Mouse (Mus musculus): ENCODE results near the gene Phf23. TPM values are rescaled to one million over a fixed set of nuclear protein-coding genes. Genes with fewer than 3 reads are reported as not detected.

The Phf23 gene
- polyA plus RNA-seq, 1 experiment from 2014 or later = 82.2 TPM

GRCm38 (mm10) chr11:70018131-70018990, 22.8 kb downstream of the Phf23 start:
- no peaks in the 10 kb centered on the region for H3K27me3 ChIP-seq
- peak overlapping the region; percentile 92 for H3K9ac ChIP-seq (replicated peaks)
- ATAC-seq = no peak
- under 1% methylated on average over 25 of the region's 25 CpGs for WGBS
- peak overlapping the region; percentile 91 for H3K4me2 ChIP-seq (replicated peaks)
- peak overlapping the region; percentile 78 for H3K4me3 ChIP-seq (replicated peaks)
- no peaks in the 10 kb centered on the region for H3K9me3 ChIP-seq
- H3K36me3 ChIP-seq = peaks cover 3% of the 10 kb centered on the region
- peak overlapping the region; percentile 97 for H3K27ac ChIP-seq
- H3K4me1 ChIP-seq (replicated peaks) = peaks cover 71% of the 10 kb centered on the region

GRCm38 (mm10) chr11:70019495-70020021, 24.0 kb downstream of the Phf23 start:
- Histone ChIP-seq H3K4me3 (replicated peaks) (peak overlapping the region; percentile 78), H3K9me3 (no peaks in the 10 kb centered on the region), H3K4me1 (replicated peaks) (peaks cover 76% of the 10 kb centered on the region), H3K27me3 (no peaks in the 10 kb centered on the region), H3K27ac (peak overlapping the region; percentile 97), H3K9ac (replicated peaks) (peak overlapping the region; percentile 92), H3K36me3 (no peaks in the 10 kb centered on the region), H3K4me2 (replicated peaks) (peak overlapping the region; percentile 91)
- ATAC-seq = no peak
- 9% methylated on average over 2 of the region's 2 CpGs for WGBS

GRCm38 (mm10) chr11:70020022-70020631, 24.6 kb downstream of the Phf23 start:
- Histone ChIP-seq H3K36me3 (no peaks in the 10 kb centered on the region), H3K9me3 (no peaks in the 10 kb centered on the region), H3K4me1 (replicated peaks) (peaks cover 77% of the 10 kb centered on the region), H3K9ac (replicated peaks) (peak overlapping the region; percentile 92), H3K27ac (peak overlapping the region; percentile 97), H3K4me2 (replicated peaks) (peak overlapping the region; percentile 91), H3K27me3 (no peaks in the 10 kb centered on the region), H3K4me3 (replicated peaks) (peak overlapping the region; percentile 78)
- no peak for ATAC-seq
- WGBS = 15% methylated on average over 8 of the region's 8 CpGs

- H3K36me3 ChIP-seq = no peaks in the 10 kb centered on the region
- peak overlapping the region; percentile 92 for H3K9ac ChIP-seq (replicated peaks)
- H3K27ac ChIP-seq = peak overlapping the region; percentile 97
- H3K4me1 ChIP-seq (replicated peaks) = peaks cover 78% of the 10 kb centered on the region
- H3K4me2 ChIP-seq (replicated peaks) = peak overlapping the region; percentile 91
- peak; percentile 85 for ATAC-seq
- WGBS = 0% methylated on average over 8 of the region's 8 CpGs
- H3K4me3 ChIP-seq (replicated peaks) = peak overlapping the region; percentile 78
- no peaks in the 10 kb centered on the region for H3K9me3 ChIP-seq
- no peaks in the 10 kb centered on the region for H3K27me3 ChIP-seq
Measured at GRCm38 (mm10) chr11:70020731-70021263, 25.2 kb downstream of the Phf23 start.

GRCm38 (mm10) chr11:70021264-70022132, 25.9 kb downstream of the Phf23 start:
- under 1% methylated on average over 40 of the region's 40 CpGs for WGBS
- H3K4me3 ChIP-seq (replicated peaks) = peak overlapping the region; percentile 78

GRCm38 (mm10) chr11:70023481-70024150, 28.0 kb downstream of the Phf23 start:
- Histone ChIP-seq H3K4me2 (replicated peaks) (peak overlapping the region; percentile 59), H3K9me3 (no peaks in the 10 kb centered on the region), H3K4me1 (replicated peaks) (peaks cover 89% of the 10 kb centered on the region), H3K27me3 (no peaks in the 10 kb centered on the region), H3K4me3 (replicated peaks) (peak overlapping the region; percentile 40), H3K9ac (replicated peaks) (peak overlapping the region; percentile 52), H3K36me3 (no peaks in the 10 kb centered on the region), H3K27ac (peak overlapping the region; percentile 69)
- 6% methylated on average over 19 of the region's 29 CpGs for WGBS
- ATAC-seq = no peak

More at GRCm38 (mm10) chr11:70021264-70022132, 25.9 kb downstream of the Phf23 start:
- no peaks in the 10 kb centered on the region for H3K9me3 ChIP-seq
- H3K9ac ChIP-seq (replicated peaks) = peak overlapping the region; percentile 92
- peak; percentile 58 for ATAC-seq
- H3K4me2 ChIP-seq (replicated peaks) = peak overlapping the region; percentile 91
- peaks cover 85% of the 10 kb centered on the region for H3K4me1 ChIP-seq (replicated peaks)
- H3K27ac ChIP-seq = peak overlapping the region; percentile 97
- H3K27me3 ChIP-seq = no peaks in the 10 kb centered on the region
- H3K36me3 ChIP-seq = no peaks in the 10 kb centered on the region

GRCm38 (mm10) chr11:70024151-70024514, 28.6 kb downstream of the Phf23 start:
- 11% methylated on average over 6 of the region's 6 CpGs for WGBS
- Histone ChIP-seq H3K4me1 (replicated peaks) (peaks cover 88% of the 10 kb centered on the region), H3K27me3 (no peaks in the 10 kb centered on the region), H3K9me3 (no peaks in the 10 kb centered on the region), H3K4me3 (replicated peaks) (peak overlapping the region; percentile 40), H3K4me2 (replicated peaks) (peak overlapping the region; percentile 59), H3K27ac (peak overlapping the region; percentile 69), H3K36me3 (no peaks in the 10 kb centered on the region), H3K9ac (replicated peaks) (peak overlapping the region; percentile 52)
- no peak for ATAC-seq

GRCm38 (mm10) chr11:70026689-70027088, 31.1 kb downstream of the Phf23 start:
- WGBS = under 1% methylated on average over 19 of the region's 19 CpGs
- H3K4me2 ChIP-seq (replicated peaks) = peak overlapping the region; percentile 74
- no peak for ATAC-seq

GRCm38 (mm10) chr11:70027397-70027796, 31.8 kb downstream of the Phf23 start:
- no peak for ATAC-seq
- Histone ChIP-seq H3K9ac (replicated peaks) (peak overlapping the region; percentile 57), H3K4me2 (replicated peaks) (peak overlapping the region; percentile 74), H3K4me3 (replicated peaks) (peak overlapping the region; percentile 43), H3K27me3 (no peaks in the 10 kb centered on the region), H3K9me3 (no peaks in the 10 kb centered on the region), H3K27ac (peak overlapping the region; percentile 96), H3K36me3 (peaks cover 20% of the 10 kb centered on the region), H3K4me1 (replicated peaks) (peaks cover 85% of the 10 kb centered on the region)
- WGBS = 27% methylated on average over 9 of the region's 9 CpGs

More at GRCm38 (mm10) chr11:70026689-70027088, 31.1 kb downstream of the Phf23 start:
- Histone ChIP-seq H3K27ac (peak overlapping the region; percentile 96), H3K27me3 (no peaks in the 10 kb centered on the region), H3K4me1 (replicated peaks) (peaks cover 90% of the 10 kb centered on the region), H3K4me3 (replicated peaks) (peak overlapping the region; percentile 43), H3K9me3 (no peaks in the 10 kb centered on the region), H3K36me3 (peaks cover 13% of the 10 kb centered on the region), H3K9ac (replicated peaks) (peak overlapping the region; percentile 57)

- ATAC-seq = peak; percentile 11
- H3K36me3 ChIP-seq = peaks cover 31% of the 10 kb centered on the region
- H3K4me2 ChIP-seq (replicated peaks) = peak overlapping the region; percentile 74
- no peaks in the 10 kb centered on the region for H3K27me3 ChIP-seq
- H3K4me1 ChIP-seq (replicated peaks) = peaks cover 73% of the 10 kb centered on the region
- H3K4me3 ChIP-seq (replicated peaks) = peak overlapping the region; percentile 43
- WGBS = 17% methylated on average over 12 of the region's 12 CpGs
- H3K9me3 ChIP-seq = no peaks in the 10 kb centered on the region
- peak overlapping the region; percentile 96 for H3K27ac ChIP-seq
- peak overlapping the region; percentile 61 for H3K9ac ChIP-seq (replicated peaks)
Measured at GRCm38 (mm10) chr11:70028401-70029129, 33.0 kb downstream of the Phf23 start.
